ENCODE assay signal across 21 mouse cellular contexts in genomic region chr2:109951050-109951449, GRCm38 (mm10). TPM values are rescaled to one million over a fixed set of nuclear protein-coding genes. Genes with fewer than 3 reads are reported as not detected.
A peak's percentile ranks its signal among the peaks of the same experiment; 100 is the strongest.
DNase-seq lines count a peak whose midpoint lies in the region; ATAC-seq and TF ChIP-seq lines count a peak whose summit lies in the region.
"Had no signal": no experiment of that assay in that cellular context is flagged by ENCODE, and none has a peak within 500 bp of the region (broad histone marks: within the 10 kb centered on the region; RNA-seq: fewer than 3 reads in every experiment).

No protein-coding gene starts in this region.

- no peak overlapping the region; the same call in 1 of the 2 replicates for H3K9ac ChIP-seq in heart, embryonic 14.5 days (ENCODE audit: low read length)
- H3K9ac ChIP-seq in intestine, embryonic 15.5 days: no peak overlapping the region
- H3K9ac ChIP-seq in liver, adult 2 months (ENCODE audit: low read depth, low read length): no peak overlapping the region; the same call in 1 of the 2 replicates
- no peak overlapping the region for H3K9ac ChIP-seq in midbrain, embryonic 11.5 days (ENCODE audit: low read length)
- H3K9ac ChIP-seq in forebrain, embryonic 13.5 days: no peak overlapping the region
- H3K9ac ChIP-seq: hindbrain, embryonic 12.5 days; lung, embryonic 14.5 days; midbrain, embryonic 12.5 days; neural tube, embryonic 13.5 days had no signal

- 25% methylated on average over 4 of the region's 4 CpGs for WGBS in heart, embryonic 14.5 days
- WGBS in intestine, embryonic 15.5 days: 65% methylated on average over 4 of the region's 4 CpGs
- 15% methylated on average over 4 of the region's 4 CpGs for WGBS in liver, adult 2 months
- 74% methylated on average over 4 of the region's 4 CpGs for WGBS in midbrain, embryonic 11.5 days
- 74% methylated on average over 4 of the region's 4 CpGs for WGBS in forebrain, embryonic 13.5 days

- H3K4me3 ChIP-seq in heart, embryonic 14.5 days (ENCODE audit: control insufficient read depth in 1 of 2, insufficient read depth in 1 of 2, low read depth in 1 of 2, low read length in 2 of 2): no peak overlapping the region
- H3K4me3 ChIP-seq in intestine, embryonic 15.5 days (replicated peaks): no peak overlapping the region
- H3K4me3 ChIP-seq in liver, adult 2 months (ENCODE audit: insufficient read depth, low read depth, low read length): no peak overlapping the region
- no peak overlapping the region for H3K4me3 ChIP-seq in midbrain, embryonic 11.5 days (ENCODE audit: low read depth, low read length)
- no peak overlapping the region for H3K4me3 ChIP-seq in forebrain, embryonic 13.5 days
- H3K4me3 ChIP-seq: forebrain, embryonic 10.5 days; hindbrain, embryonic 12.5 days; layer of hippocampus, adult 2 months; limb, embryonic 10.5 days; midbrain, embryonic 12.5 days; neural tube, embryonic 13.5 days had no signal

- no peak for TF ChIP-seq CTCF in liver, adult 2 months (IDR thresholded peaks at IDR 0.05; ENCODE audit: low read depth, low read length)

- H3K9me3 ChIP-seq in heart, embryonic 14.5 days (ENCODE audit: control insufficient read depth, low read length): no peaks in the 10 kb centered on the region
- no peaks in the 10 kb centered on the region for H3K9me3 ChIP-seq in intestine, embryonic 15.5 days
- no peaks in the 10 kb centered on the region for H3K9me3 ChIP-seq in midbrain, embryonic 11.5 days (ENCODE audit: control insufficient read depth, low read length)
- no peaks in the 10 kb centered on the region for H3K9me3 ChIP-seq in forebrain, embryonic 13.5 days (replicated peaks)
- H3K9me3 ChIP-seq: forebrain, embryonic 10.5 days; hindbrain, embryonic 12.5 days; limb, embryonic 10.5 days; midbrain, embryonic 12.5 days; neural tube, embryonic 13.5 days had no signal

- no peak for ATAC-seq in heart, embryonic 14.5 days (ENCODE audit: insufficient number of reproducible peaks, insufficient read depth, low FRiP score, low read depth)
- ATAC-seq in intestine, embryonic 15.5 days: 0 out of 2 replicates have a peak, but pooled peaks have one; percentile 21
- 0 out of 2 replicates have a peak, but pooled peaks have one; percentile 19 for ATAC-seq in megakaryocyte progenitor cell, adult 5-6 weeks (replicated peaks; ENCODE audit: poor library complexity)
- no peak for ATAC-seq in midbrain, embryonic 11.5 days (ENCODE audit: low FRiP score)
- no peak for ATAC-seq in forebrain, embryonic 13.5 days
- ATAC-seq: Patski had no signal

- peak overlapping the region; percentile 51 to 54 for H3K27ac ChIP-seq in heart, embryonic 14.5 days (replicated peaks in 1 of 2; ENCODE audit: control insufficient read depth in 1 of 2, insufficient read depth in 1 of 2, low read depth in 2 of 2, low read length in 2 of 2)
- H3K27ac ChIP-seq in intestine, embryonic 15.5 days: no peak overlapping the region
- peak overlapping the region; percentile 85 for H3K27ac ChIP-seq in liver, adult 2 months (replicated peaks; ENCODE audit: insufficient read depth, low read depth, low read length)
- H3K27ac ChIP-seq in midbrain, embryonic 11.5 days (ENCODE audit: low read depth, low read length): no peak overlapping the region
- no peak overlapping the region for H3K27ac ChIP-seq in forebrain, embryonic 13.5 days
- H3K27ac ChIP-seq: forebrain, embryonic 10.5 days; hindbrain, embryonic 12.5 days; kidney, postnatal 0 days; layer of hippocampus, adult 2 months; limb, embryonic 10.5 days; midbrain, embryonic 12.5 days; neural tube, embryonic 13.5 days had no signal

- DNase-seq in heart, adult 9 months (ENCODE audit: low spot score in 2 of 2): no peak
- DNase-seq in liver, adult 2 months (ENCODE audit: extremely low read depth, low read depth, low spot score): peak; percentile 96
- no peak for DNase-seq in midbrain, embryonic 11.5 days (ENCODE audit: low spot score, missing footprints)
- DNase-seq: cerebellum, postnatal 10 days; gastrocnemius, postnatal 36 days; lung, embryonic 14.5 days; lung, postnatal 4 days; right cerebral cortex, postnatal 14 days; thymus, postnatal 25 days had no signal

- peaks cover 25% of the 10 kb centered on the region for H3K79me2 ChIP-seq in liver, adult 2 months (ENCODE audit: control insufficient read depth, insufficient read depth, low read length)

- TF ChIP-seq POLR2A in liver, adult 2 months (IDR thresholded peaks at IDR 0.05; ENCODE audit: extremely low read depth, insufficient read depth, low read length): no peak

- H3K27me3 ChIP-seq in heart, embryonic 14.5 days (ENCODE audit: control insufficient read depth, insufficient read depth, low read length): no peaks in the 10 kb centered on the region
- no peaks in the 10 kb centered on the region for H3K27me3 ChIP-seq in intestine, embryonic 15.5 days (replicated peaks)
- H3K27me3 ChIP-seq in liver, adult 2 months (ENCODE audit: control insufficient read depth, insufficient read depth, low read length): no peaks in the 10 kb centered on the region
- H3K27me3 ChIP-seq in midbrain, embryonic 11.5 days (ENCODE audit: control insufficient read depth, insufficient read depth, low read length): no peaks in the 10 kb centered on the region
- H3K27me3 ChIP-seq in forebrain, embryonic 13.5 days: peaks cover 90% of the 10 kb centered on the region
- H3K27me3 ChIP-seq: hindbrain, embryonic 12.5 days; neural tube, embryonic 13.5 days; Patski had no signal

- no peaks in the 10 kb centered on the region for H3K36me3 ChIP-seq in heart, embryonic 14.5 days (ENCODE audit: control insufficient read depth, insufficient read depth, low read length)
- H3K36me3 ChIP-seq in intestine, embryonic 15.5 days: no peaks in the 10 kb centered on the region
- H3K36me3 ChIP-seq in liver, adult 2 months (ENCODE audit: control insufficient read depth, insufficient read depth, low read length): no peaks in the 10 kb centered on the region
- no peaks in the 10 kb centered on the region for H3K36me3 ChIP-seq in midbrain, embryonic 11.5 days (ENCODE audit: control insufficient read depth, insufficient read depth, low read length)
- no peaks in the 10 kb centered on the region for H3K36me3 ChIP-seq in forebrain, embryonic 13.5 days (ENCODE audit: poor library complexity, severe bottlenecking)
- H3K36me3 ChIP-seq: forebrain, embryonic 10.5 days; hindbrain, embryonic 12.5 days; limb, embryonic 10.5 days; midbrain, embryonic 12.5 days; neural tube, embryonic 13.5 days had no signal

- peaks cover 21 to 55% of the 10 kb centered on the region in 2 experiments for H3K4me1 ChIP-seq in heart, embryonic 14.5 days (ENCODE audit: control insufficient read depth in 2 of 2, insufficient read depth in 2 of 2, low read length in 2 of 2)
- peaks cover 20% of the 10 kb centered on the region for H3K4me1 ChIP-seq in intestine, embryonic 15.5 days (replicated peaks)
- peaks cover 23% of the 10 kb centered on the region for H3K4me1 ChIP-seq in liver, adult 2 months (ENCODE audit: control insufficient read depth, insufficient read depth, low read length)
- peaks cover 13% of the 10 kb centered on the region for H3K4me1 ChIP-seq in midbrain, embryonic 11.5 days (ENCODE audit: control insufficient read depth, insufficient read depth, low read length)
- H3K4me1 ChIP-seq in forebrain, embryonic 13.5 days: 0 out of 2 replicates have a peak, but pooled peaks cover 6% of the 10 kb centered on the region

- no peak overlapping the region for H3K4me2 ChIP-seq in heart, embryonic 14.5 days (ENCODE audit: low read length)
- no peak overlapping the region for H3K4me2 ChIP-seq in intestine, embryonic 15.5 days (replicated peaks)
- no peak overlapping the region for H3K4me2 ChIP-seq in midbrain, embryonic 11.5 days
- H3K4me2 ChIP-seq in forebrain, embryonic 13.5 days: no peak overlapping the region
- H3K4me2 ChIP-seq: hindbrain, embryonic 12.5 days; lung, embryonic 14.5 days; midbrain, embryonic 12.5 days; neural tube, embryonic 13.5 days had no signal

RNA-seq across cellular contexts. Expression of gene Lgr4, which starts 33.6 kb away (rescaled TPM):
- polyA plus RNA-seq in heart, embryonic 14.5 days (2014; fragmentation: Nextera tagmentation; extraction: Ambion mirVana): 19.3 and 20.8 TPM in 2 replicates
- polyA plus RNA-seq in intestine, embryonic 15.5 days (2015; fragmentation: Nextera tagmentation; extraction: Ambion mirVana): 27.6 and 29.4 TPM in 2 replicates
- total RNA-seq in liver, adult 2 months (2014; rRNA removed): 53.9 and 61.8 TPM in 2 replicates
- polyA plus RNA-seq in liver, adult 2 months (2012; rRNA removed): 16.9 and 19.3 TPM in 2 replicates
- total RNA-seq in megakaryocyte progenitor cell, adult 5-6 weeks (2015): 1.0 and 2.6 TPM in 2 replicates
- 1.1 and 4.0 TPM in 2 replicates for total RNA-seq in megakaryocyte progenitor cell, adult 5-6 weeks (2017)
- 15.8 and 17.6 TPM in 2 replicates for polyA plus RNA-seq in midbrain, embryonic 11.5 days (2014; fragmentation: Nextera tagmentation; extraction: Ambion mirVana)
- 2.7 and 3.5 TPM in 2 replicates for polyA plus RNA-seq in forebrain, embryonic 13.5 days (2015; fragmentation: Nextera tagmentation; extraction: Ambion mirVana)

Comparison
In these comparisons a context has a peak if more than half of its experiments do, and no peak if none do; other contexts are left out.
1. ATAC-seq: peak in intestine, embryonic 15.5 days (single experiment) and megakaryocyte progenitor cell, adult 5-6 weeks (single experiment); none in heart, embryonic 14.5 days (single experiment), midbrain, embryonic 11.5 days (single experiment) and forebrain, embryonic 13.5 days (single experiment).
2. H3K27ac ChIP-seq: peak in heart, embryonic 14.5 days (2 of 2) and liver, adult 2 months (single experiment); none in intestine, embryonic 15.5 days (single experiment), midbrain, embryonic 11.5 days (single experiment) and forebrain, embryonic 13.5 days (single experiment).